Mouse (Mus musculus) hindbrain, embryonic 12.5 days (tissue): ENCODE results near the gene Grm3. TPM values are rescaled to one million over a fixed set of nuclear protein-coding genes. Genes with fewer than 3 reads are reported as not detected.

Experiments
- ATAC-seq: fragments of 200-750 bp; cut with Nextera tagmentation; 2 replicates; pipeline ENCODE4 v1.8.0; 2017; ENCODE audit warnings: moderate TSS enrichment; ENCODE audit not compliant: low FRiP score
- H3K27ac ChIP-seq: fragments of 300-500 bp; sonication (generic); 2 replicates; pipeline ENCODE4 v1.5.1; 2016; ENCODE audit warnings: mild to moderate bottlenecking
- H3K27me3 ChIP-seq: fragments of 300-500 bp; sonication (generic); 2 replicates; pipeline ENCODE4 v1.6.1; 2016; ENCODE audit warnings: mild to moderate bottlenecking
- H3K36me3 ChIP-seq: fragments of 300-500 bp; sonication (generic); 2 replicates; pipeline ENCODE4 v1.6.1; 2016; ENCODE audit warnings: mild to moderate bottlenecking
- H3K4me1 ChIP-seq: fragments of 300-500 bp; sonication (generic); 2 replicates; pipeline ENCODE4 v1.6.1; 2016
- H3K4me2 ChIP-seq: fragments of 300-500 bp; sonication (generic); replicated peaks from 2 replicates; pipeline ENCODE4 v1.6.1; 2016; ENCODE audit warnings: mild to moderate bottlenecking
- H3K4me3 ChIP-seq: fragments of 300-500 bp; sonication (generic); 2 replicates; pipeline ENCODE4 v1.5.1; 2016; ENCODE audit warnings: mild to moderate bottlenecking
- H3K9ac ChIP-seq: fragments of 300-500 bp; sonication (generic); 2 replicates; pipeline ENCODE4 v1.6.1; 2016; ENCODE audit warnings: mild to moderate bottlenecking, moderate library complexity
- H3K9me3 ChIP-seq: fragments of 300-500 bp; sonication (generic); replicated peaks from 2 replicates; pipeline ENCODE4 v1.6.1; 2016; ENCODE audit warnings: mild to moderate bottlenecking
- WGBS: fragments of 180-500 bp; shearing (Covaris S2); methylation state at CpG from one replicate; pipeline ENCODE4 v1.1.7; 2016; 5-methylcytosine and 5-hydroxymethylcytosine counted together
- polyA plus RNA-seq: library from polyadenylated mRNA; unstranded; fragments of >200 nt; fragmentation: Nextera tagmentation; extraction: Ambion mirVana; gene quantifications from 2 replicates; pipeline ENCODE4 v1.2.1, GENCODE M21; 2016

The Grm3 gene
- polyA plus RNA-seq, 1 experiment from 2014 or later = 5.6 TPM

DNA sequence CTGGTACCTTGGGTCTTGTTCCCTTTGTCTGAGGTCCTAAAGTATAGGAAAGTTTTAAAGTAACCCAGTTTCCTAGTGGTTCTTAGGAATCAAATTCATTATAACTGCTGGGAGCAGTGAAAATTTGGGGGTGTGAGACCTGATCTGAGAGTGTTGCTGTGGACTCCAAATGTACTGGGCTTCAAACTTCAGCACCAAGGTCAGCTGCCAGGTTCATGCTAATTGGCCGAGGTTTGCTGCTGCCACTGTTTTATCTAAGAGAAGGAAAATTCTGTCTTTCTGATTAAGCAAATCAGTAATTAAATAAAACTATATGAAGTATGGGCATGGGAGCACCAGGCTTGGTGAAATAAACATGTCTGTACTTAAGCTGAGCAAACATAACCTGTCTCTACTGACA, 278.8 kb downstream of the Grm3 start:
- H3K9me3 ChIP-seq = no peaks in the 10 kb centered on the region
- H3K27me3 ChIP-seq = no peaks in the 10 kb centered on the region
- 15% methylated on average over 1 of the region's 1 CpGs for WGBS
- no peak overlapping the region for H3K9ac ChIP-seq
- no peak for ATAC-seq
- H3K4me1 ChIP-seq = no peaks in the 10 kb centered on the region
- H3K27ac ChIP-seq = no peak overlapping the region
- H3K4me3 ChIP-seq = no peak overlapping the region
- no peaks in the 10 kb centered on the region for H3K36me3 ChIP-seq
- no peak overlapping the region for H3K4me2 ChIP-seq
